Mouse (Mus musculus): Measurements from ENCODE around the gene 5330417C22Rik. TPM values are rescaled to one million over a fixed set of nuclear protein-coding genes. Genes with fewer than 3 reads are reported as not detected.

5330417C22Rik gene
- polyA plus RNA-seq, 1 experiment from 2014 or later = 18.8 TPM

- Histone ChIP-seq H3K9me3 (ENCODE audit: control insufficient read depth, low read length) (no peaks in the 10 kb centered on the region), H3K27me3 (ENCODE audit: control insufficient read depth, insufficient read depth, low read length) (no peaks in the 10 kb centered on the region), H3K4me2 (ENCODE audit: low read length) (no peak overlapping the region), H3K9ac (replicated peaks; ENCODE audit: low read length) (no peak overlapping the region), H3K4me3 (replicated peaks; ENCODE audit: low read depth, low read length) (no peak overlapping the region), H3K36me3 (ENCODE audit: control insufficient read depth, insufficient read depth, low read length) (peaks cover 61% of the 10 kb centered on the region), H3K4me1 (ENCODE audit: control insufficient read depth, insufficient read depth, low read length) (peaks cover 29% of the 10 kb centered on the region), H3K27ac (replicated peaks; ENCODE audit: low read depth, low read length) (peak overlapping the region; percentile 92)
- ATAC-seq (ENCODE audit: low FRiP score, low TSS enrichment) (no peak), DNase-seq (no peak)
- 71% methylated on average over 17 of the region's 17 CpGs for WGBS
These were observed 100.5 kb downstream of the 5330417C22Rik start for GRCm38 (mm10) chr3:108435701-108436379.

- DNase-seq (no peak), ATAC-seq (ENCODE audit: low FRiP score, low TSS enrichment) (peak; percentile 87)
- WGBS = 6% methylated on average over 19 of the region's 19 CpGs
- no peaks in the 10 kb centered on the region for H3K9me3 ChIP-seq (ENCODE audit: control insufficient read depth, low read length)
- peak overlapping the region; percentile 7; the same call in 1 of the 2 replicates for H3K4me2 ChIP-seq (ENCODE audit: low read length)
- peaks cover 29% of the 10 kb centered on the region for H3K4me1 ChIP-seq (ENCODE audit: control insufficient read depth, insufficient read depth, low read length)
- no peak overlapping the region for H3K4me3 ChIP-seq (replicated peaks; ENCODE audit: low read depth, low read length)
- peaks cover 77% of the 10 kb centered on the region for H3K36me3 ChIP-seq (ENCODE audit: control insufficient read depth, insufficient read depth, low read length)
- peak overlapping the region; percentile 92 for H3K27ac ChIP-seq (replicated peaks; ENCODE audit: low read depth, low read length)
- no peaks in the 10 kb centered on the region for H3K27me3 ChIP-seq (ENCODE audit: control insufficient read depth, insufficient read depth, low read length)
- H3K9ac ChIP-seq (replicated peaks; ENCODE audit: low read length) = 0 out of 2 replicates have a peak overlapping the region, but pooled peaks have one; percentile 9
These were observed 102.3 kb downstream of the 5330417C22Rik start for GRCm38 (mm10) chr3:108433881-108434495.

GRCm38 (mm10) chr3:108433188-108433880 lies 103.0 kb downstream of the 5330417C22Rik start:
- ATAC-seq (ENCODE audit: low FRiP score, low TSS enrichment) (peak; percentile 90), DNase-seq (peak; percentile 88)
- no peaks in the 10 kb centered on the region for H3K27me3 ChIP-seq (ENCODE audit: control insufficient read depth, insufficient read depth, low read length)
- peak overlapping the region; percentile 18 for H3K4me2 ChIP-seq (ENCODE audit: low read length)
- H3K4me3 ChIP-seq (replicated peaks; ENCODE audit: low read depth, low read length) = no peak overlapping the region
- peak overlapping the region; percentile 9; the same call in 1 of the 2 replicates for H3K9ac ChIP-seq (replicated peaks; ENCODE audit: low read length)
- 3% methylated on average over 18 of the region's 18 CpGs for WGBS
- H3K9me3 ChIP-seq (ENCODE audit: control insufficient read depth, low read length) = no peaks in the 10 kb centered on the region
- peaks cover 29% of the 10 kb centered on the region for H3K4me1 ChIP-seq (ENCODE audit: control insufficient read depth, insufficient read depth, low read length)
- H3K36me3 ChIP-seq (ENCODE audit: control insufficient read depth, insufficient read depth, low read length) = peaks cover 84% of the 10 kb centered on the region
- H3K27ac ChIP-seq (replicated peaks; ENCODE audit: low read depth, low read length) = peak overlapping the region; percentile 92

- H3K4me2 ChIP-seq (ENCODE audit: low read length) = peak overlapping the region; percentile 18
- WGBS = 14% methylated on average over 13 of the region's 13 CpGs
- no peaks in the 10 kb centered on the region for H3K27me3 ChIP-seq (ENCODE audit: control insufficient read depth, insufficient read depth, low read length)
- peak; percentile 74 for DNase-seq
- 0 out of 2 replicates have a peak, but pooled peaks have one; percentile 35 for ATAC-seq (ENCODE audit: low FRiP score, low TSS enrichment)
- H3K4me1 ChIP-seq (ENCODE audit: control insufficient read depth, insufficient read depth, low read length) = peaks cover 29% of the 10 kb centered on the region
- H3K9me3 ChIP-seq (ENCODE audit: control insufficient read depth, low read length) = no peaks in the 10 kb centered on the region
- H3K9ac ChIP-seq (replicated peaks; ENCODE audit: low read length) = peak overlapping the region; percentile 9; the same call in 1 of the 2 replicates
- peaks cover 90% of the 10 kb centered on the region for H3K36me3 ChIP-seq (ENCODE audit: control insufficient read depth, insufficient read depth, low read length)
- H3K4me3 ChIP-seq (replicated peaks; ENCODE audit: low read depth, low read length) = no peak overlapping the region
- peak overlapping the region; percentile 92 for H3K27ac ChIP-seq (replicated peaks; ENCODE audit: low read depth, low read length)
These were observed 103.7 kb downstream of the 5330417C22Rik start for GRCm38 (mm10) chr3:108432542-108433187.

GRCm38 (mm10) chr3:108425624-108426018 lies 110.7 kb downstream of the 5330417C22Rik start:
- no peak for ATAC-seq (ENCODE audit: low FRiP score, low TSS enrichment)
- H3K27me3 ChIP-seq (ENCODE audit: control insufficient read depth, insufficient read depth, low read length) = no peaks in the 10 kb centered on the region
- H3K27ac ChIP-seq (replicated peaks; ENCODE audit: low read depth, low read length) = peak overlapping the region; percentile 53
- H3K4me2 ChIP-seq (ENCODE audit: low read length) = no peak overlapping the region
- H3K4me1 ChIP-seq (ENCODE audit: control insufficient read depth, insufficient read depth, low read length) = peaks cover 22% of the 10 kb centered on the region
- H3K36me3 ChIP-seq (ENCODE audit: control insufficient read depth, insufficient read depth, low read length) = peaks cover 56% of the 10 kb centered on the region
- no peak overlapping the region for H3K4me3 ChIP-seq (replicated peaks; ENCODE audit: low read depth, low read length)
- H3K9me3 ChIP-seq (ENCODE audit: control insufficient read depth, low read length) = no peaks in the 10 kb centered on the region
- no peak overlapping the region for H3K9ac ChIP-seq (replicated peaks; ENCODE audit: low read length)
- no peak for DNase-seq
- 63% methylated on average over 6 of the region's 6 CpGs for WGBS

GRCm38 (mm10) chr3:108424944-108425623 lies 111.3 kb downstream of the 5330417C22Rik start:
- H3K4me3 ChIP-seq (replicated peaks; ENCODE audit: low read depth, low read length) = no peak overlapping the region
- H3K27me3 ChIP-seq (ENCODE audit: control insufficient read depth, insufficient read depth, low read length) = no peaks in the 10 kb centered on the region
- no peaks in the 10 kb centered on the region for H3K9me3 ChIP-seq (ENCODE audit: control insufficient read depth, low read length)
- H3K27ac ChIP-seq (replicated peaks; ENCODE audit: low read depth, low read length) = peak overlapping the region; percentile 53
- DNase-seq (no peak), ATAC-seq (ENCODE audit: low FRiP score, low TSS enrichment) (no peak)
- peaks cover 54% of the 10 kb centered on the region for H3K36me3 ChIP-seq (ENCODE audit: control insufficient read depth, insufficient read depth, low read length)
- H3K4me1 ChIP-seq (ENCODE audit: control insufficient read depth, insufficient read depth, low read length) = peaks cover 22% of the 10 kb centered on the region
- no peak overlapping the region for H3K4me2 ChIP-seq (ENCODE audit: low read length)
- WGBS = 32% methylated on average over 7 of the region's 7 CpGs
- H3K9ac ChIP-seq (replicated peaks; ENCODE audit: low read length) = no peak overlapping the region

GRCm38 (mm10) chr3:108423844-108424801 lies 112.2 kb downstream of the 5330417C22Rik start:
- 17% methylated on average over 11 of the region's 11 CpGs for WGBS
- H3K4me1 ChIP-seq (ENCODE audit: control insufficient read depth, insufficient read depth, low read length) = peaks cover 22% of the 10 kb centered on the region
- H3K4me3 ChIP-seq (replicated peaks; ENCODE audit: low read depth, low read length) = peak overlapping the region; percentile 10; the same call in 1 of the 2 replicates

More at GRCm38 (mm10) chr3:108423844-108424801, 112.2 kb downstream of the 5330417C22Rik start:
- no peak overlapping the region; the same call in 1 of the 2 replicates for H3K9ac ChIP-seq (replicated peaks; ENCODE audit: low read length)
- ATAC-seq (ENCODE audit: low FRiP score, low TSS enrichment) (peak; percentile 79), DNase-seq (peak; percentile 88)
- H3K9me3 ChIP-seq (ENCODE audit: control insufficient read depth, low read length) = no peaks in the 10 kb centered on the region
- H3K4me2 ChIP-seq (ENCODE audit: low read length) = peak overlapping the region; percentile 51
- peaks cover 44% of the 10 kb centered on the region for H3K36me3 ChIP-seq (ENCODE audit: control insufficient read depth, insufficient read depth, low read length)
- no peaks in the 10 kb centered on the region for H3K27me3 ChIP-seq (ENCODE audit: control insufficient read depth, insufficient read depth, low read length)
- peak overlapping the region; percentile 47 for H3K27ac ChIP-seq (replicated peaks; ENCODE audit: low read depth, low read length)

All from midbrain, embryonic 14.5 days (tissue).